Comparison of ENCODE assay signal across 9 mouse cellular contexts in genomic region chr10:128490912-128491311, GRCm38 (mm10). TPM values are rescaled to one million over a fixed set of nuclear protein-coding genes. Genes with fewer than 3 reads are reported as not detected.
A peak's percentile ranks its signal among the peaks of the same experiment; 100 is the strongest.
DNase-seq lines count a peak whose midpoint lies in the region; ATAC-seq and TF ChIP-seq lines count a peak whose summit lies in the region.
"Had no signal": no experiment of that assay in that cellular context is flagged by ENCODE, and none has a peak within 500 bp of the region (broad histone marks: within the 10 kb centered on the region; RNA-seq: fewer than 3 reads in every experiment).

No protein-coding gene starts in this region.

- no peaks in the 10 kb centered on the region for H3K27me3 ChIP-seq in forebrain, postnatal 0 days (ENCODE audit: insufficient read depth, low read length)
- no peaks in the 10 kb centered on the region for H3K27me3 ChIP-seq in forebrain, embryonic 14.5 days (replicated peaks; ENCODE audit: control insufficient read depth, insufficient read depth, low read length)
- no peaks in the 10 kb centered on the region for H3K27me3 ChIP-seq in liver, embryonic 15.5 days
- H3K27me3 ChIP-seq in liver, postnatal 0 days (ENCODE audit: insufficient read depth, low read length): no peaks in the 10 kb centered on the region
- no peaks in the 10 kb centered on the region for H3K27me3 ChIP-seq in hindbrain, embryonic 16.5 days (replicated peaks; ENCODE audit: control insufficient read depth, insufficient read depth, low read length)
- H3K27me3 ChIP-seq in neural tube, embryonic 15.5 days (replicated peaks): no peaks in the 10 kb centered on the region

- H3K36me3 ChIP-seq in forebrain, postnatal 0 days (ENCODE audit: insufficient read depth): peaks cover 56% of the 10 kb centered on the region
- peaks cover 59% of the 10 kb centered on the region for H3K36me3 ChIP-seq in forebrain, embryonic 14.5 days (ENCODE audit: control insufficient read depth, insufficient read depth, low read length)
- H3K36me3 ChIP-seq in liver, embryonic 15.5 days (replicated peaks): peaks cover 60% of the 10 kb centered on the region
- H3K36me3 ChIP-seq in liver, postnatal 0 days (replicated peaks; ENCODE audit: insufficient read depth, low read length): peaks cover 53% of the 10 kb centered on the region
- peaks cover 38% of the 10 kb centered on the region for H3K36me3 ChIP-seq in hindbrain, embryonic 16.5 days (ENCODE audit: control insufficient read depth, insufficient read depth, low read length)
- peaks cover 55% of the 10 kb centered on the region for H3K36me3 ChIP-seq in neural tube, embryonic 15.5 days

- H3K9ac ChIP-seq in forebrain, postnatal 0 days: no peak overlapping the region
- no peak overlapping the region for H3K9ac ChIP-seq in forebrain, embryonic 14.5 days (ENCODE audit: low read length)
- no peak overlapping the region for H3K9ac ChIP-seq in liver, embryonic 15.5 days
- H3K9ac ChIP-seq in liver, postnatal 0 days (replicated peaks): no peak overlapping the region
- H3K9ac ChIP-seq in hindbrain, embryonic 16.5 days (ENCODE audit: low read depth, low read length): 0 out of 2 replicates have a peak overlapping the region, but pooled peaks have one; percentile 17
- H3K9ac ChIP-seq in neural tube, embryonic 15.5 days (replicated peaks): peak overlapping the region; percentile 29; the same call in 1 of the 2 replicates

- TF ChIP-seq EP300 in liver, postnatal 0 days (IDR thresholded peaks at IDR 0.05; ENCODE audit: low read depth): no peak

- H3K27ac ChIP-seq in forebrain, postnatal 0 days (ENCODE audit: low read depth, low read length): peak overlapping the region; percentile 35; the same call in 1 of the 2 replicates
- H3K27ac ChIP-seq in forebrain, embryonic 14.5 days (ENCODE audit: low read depth, low read length): no peak overlapping the region
- H3K27ac ChIP-seq in liver, embryonic 15.5 days (replicated peaks): 0 out of 2 replicates have a peak overlapping the region, but pooled peaks have one; percentile 55
- H3K27ac ChIP-seq in liver, postnatal 0 days (ENCODE audit: low read depth): no peak overlapping the region
- peak overlapping the region; percentile 27; the same call in 1 of the 2 replicates for H3K27ac ChIP-seq in hindbrain, embryonic 16.5 days (ENCODE audit: low read depth, low read length)
- peak overlapping the region; percentile 61 for H3K27ac ChIP-seq in neural tube, embryonic 15.5 days (replicated peaks)

- DNase-seq in forebrain, postnatal 0 days: no peak
- DNase-seq in forebrain, embryonic 14.5 days (ENCODE audit: low spot score): no peak
- no peak for DNase-seq in liver, postnatal 0 days
- DNase-seq in frontal cortex, postnatal 10 days (ENCODE audit: low spot score in 2 of 2): no peak

- no peak overlapping the region for H3K4me2 ChIP-seq in forebrain, postnatal 0 days (ENCODE audit: low read depth)
- no peak overlapping the region for H3K4me2 ChIP-seq in forebrain, embryonic 14.5 days (ENCODE audit: low read length)
- peak overlapping the region; percentile 90; the same call in 1 of the 2 replicates for H3K4me2 ChIP-seq in liver, embryonic 15.5 days
- H3K4me2 ChIP-seq in liver, postnatal 0 days (ENCODE audit: low read depth, low read length): no peak overlapping the region
- H3K4me2 ChIP-seq in hindbrain, embryonic 16.5 days (ENCODE audit: low read length): no peak overlapping the region
- H3K4me2 ChIP-seq in neural tube, embryonic 15.5 days: peak overlapping the region; percentile 73

- ATAC-seq in forebrain, postnatal 0 days: no peak
- ATAC-seq in forebrain, embryonic 14.5 days: no peak
- ATAC-seq in liver, embryonic 15.5 days (ENCODE audit: insufficient read depth): no peak
- ATAC-seq in liver, postnatal 0 days: no peak
- ATAC-seq in hindbrain, embryonic 16.5 days: no peak
- ATAC-seq in neural tube, embryonic 15.5 days (ENCODE audit: low FRiP score): no peak
- no peak for ATAC-seq in monocyte, adult 5-6 weeks (replicated peaks; ENCODE audit: insufficient number of reproducible peaks, low FRiP score, low TSS enrichment, poor library complexity, severe bottlenecking)
- ATAC-seq: inflammation-experienced regulatory T-cells, adult 6 months had no signal

- H3K4me1 ChIP-seq in forebrain, postnatal 0 days (ENCODE audit: insufficient read depth): peaks cover 8% of the 10 kb centered on the region
- peaks cover 12% of the 10 kb centered on the region for H3K4me1 ChIP-seq in forebrain, embryonic 14.5 days (ENCODE audit: control insufficient read depth, insufficient read depth, low read length)
- peaks cover 52% of the 10 kb centered on the region for H3K4me1 ChIP-seq in liver, embryonic 15.5 days (replicated peaks)
- peaks cover 23% of the 10 kb centered on the region for H3K4me1 ChIP-seq in liver, postnatal 0 days (ENCODE audit: insufficient read depth)
- peaks cover 31% of the 10 kb centered on the region for H3K4me1 ChIP-seq in hindbrain, embryonic 16.5 days (ENCODE audit: control insufficient read depth, insufficient read depth, low read depth, low read length)
- H3K4me1 ChIP-seq in neural tube, embryonic 15.5 days: peaks cover 43% of the 10 kb centered on the region

- no peak for TF ChIP-seq CTCF in forebrain, postnatal 0 days (IDR thresholded peaks at IDR 0.05; ENCODE audit: low read depth)
- no peak for TF ChIP-seq CTCF in liver, postnatal 0 days (IDR thresholded peaks at IDR 0.05; ENCODE audit: low read depth)

- 51% methylated on average over 5 of the region's 5 CpGs for WGBS in forebrain, postnatal 0 days
- WGBS in forebrain, embryonic 14.5 days: 41% methylated on average over 5 of the region's 5 CpGs
- 69% methylated on average over 5 of the region's 5 CpGs for WGBS in liver, embryonic 15.5 days (ENCODE audit: insufficient replicate concordance)
- 60% methylated on average over 5 of the region's 5 CpGs for WGBS in liver, postnatal 0 days (ENCODE audit: insufficient replicate concordance)
- WGBS in hindbrain, embryonic 16.5 days: 50% methylated on average over 5 of the region's 5 CpGs
- WGBS in neural tube, embryonic 15.5 days: 54% methylated on average over 5 of the region's 5 CpGs

- no peaks in the 10 kb centered on the region for H3K9me3 ChIP-seq in forebrain, postnatal 0 days (ENCODE audit: low read length)
- H3K9me3 ChIP-seq in forebrain, embryonic 14.5 days (replicated peaks; ENCODE audit: control insufficient read depth, low read length): no peaks in the 10 kb centered on the region
- H3K9me3 ChIP-seq in liver, embryonic 15.5 days (replicated peaks): no peaks in the 10 kb centered on the region
- no peaks in the 10 kb centered on the region for H3K9me3 ChIP-seq in liver, postnatal 0 days (ENCODE audit: low read length)
- H3K9me3 ChIP-seq in hindbrain, embryonic 16.5 days (ENCODE audit: control insufficient read depth, low read length): no peaks in the 10 kb centered on the region
- H3K9me3 ChIP-seq in neural tube, embryonic 15.5 days (replicated peaks): no peaks in the 10 kb centered on the region

- H3K4me3 ChIP-seq in forebrain, postnatal 0 days (ENCODE audit: low read depth, low read length): no peak overlapping the region
- no peak overlapping the region for H3K4me3 ChIP-seq in forebrain, embryonic 14.5 days (ENCODE audit: low read depth, low read length)
- H3K4me3 ChIP-seq in liver, embryonic 15.5 days (replicated peaks): no peak overlapping the region
- no peak overlapping the region for H3K4me3 ChIP-seq in liver, postnatal 0 days (ENCODE audit: low read depth, low read length)
- no peak overlapping the region for H3K4me3 ChIP-seq in hindbrain, embryonic 16.5 days (ENCODE audit: low read length)
- peak overlapping the region; percentile 86; the same call in 1 of the 2 replicates for H3K4me3 ChIP-seq in neural tube, embryonic 15.5 days (replicated peaks)

RNA-seq across cellular contexts. Expression of gene Myl6, which starts 3.0 kb away (rescaled TPM):
- 694 and 855 TPM in 2 replicates for total RNA-seq in forebrain, postnatal 0 days (2014; rRNA removed)
- 844 and 972 TPM in 2 replicates for polyA plus RNA-seq in forebrain, postnatal 0 days (2015; fragmentation: Nextera tagmentation; extraction: Ambion mirVana)
- 732 and 818 TPM in 2 replicates for polyA plus RNA-seq in forebrain, embryonic 14.5 days (2014; fragmentation: Nextera tagmentation; extraction: Ambion mirVana)
- polyA plus RNA-seq in liver, embryonic 15.5 days (2015; fragmentation: Nextera tagmentation; extraction: Ambion mirVana): 483 and 484 TPM in 2 replicates
- 437 and 442 TPM in 2 replicates for polyA plus RNA-seq in liver, postnatal 0 days (2015; fragmentation: Nextera tagmentation; extraction: Ambion mirVana)
- polyA plus RNA-seq in hindbrain, embryonic 16.5 days (2015; fragmentation: Nextera tagmentation; extraction: Ambion mirVana): 946 and 1,028 TPM in 2 replicates
- polyA plus RNA-seq in neural tube, embryonic 15.5 days (2015; fragmentation: Nextera tagmentation; extraction: Ambion mirVana): 999 and 1,090 TPM in 2 replicates
- total RNA-seq in monocyte, adult 5-6 weeks (2017): 2,131 to 2,768 TPM (median 2,315 TPM) in 3 replicates

RNA-seq across cellular contexts. Expression of gene Myl6b, which starts 7.6 kb away (rescaled TPM):
- 23.7 and 31.4 TPM in 2 replicates for total RNA-seq in forebrain, postnatal 0 days (2014; rRNA removed)
- polyA plus RNA-seq in forebrain, postnatal 0 days (2015; fragmentation: Nextera tagmentation; extraction: Ambion mirVana): 4.5 and 4.8 TPM in 2 replicates
- 4.6 and 5.8 TPM in 2 replicates for polyA plus RNA-seq in forebrain, embryonic 14.5 days (2014; fragmentation: Nextera tagmentation; extraction: Ambion mirVana)
- 1.4 and 1.7 TPM in 2 replicates for polyA plus RNA-seq in liver, embryonic 15.5 days (2015; fragmentation: Nextera tagmentation; extraction: Ambion mirVana)
- 1.5 and 1.7 TPM in 2 replicates for polyA plus RNA-seq in liver, postnatal 0 days (2015; fragmentation: Nextera tagmentation; extraction: Ambion mirVana)
- polyA plus RNA-seq in hindbrain, embryonic 16.5 days (2015; fragmentation: Nextera tagmentation; extraction: Ambion mirVana): 6.7 and 7.1 TPM in 2 replicates
- 7.0 and 7.7 TPM in 2 replicates for polyA plus RNA-seq in neural tube, embryonic 15.5 days (2015; fragmentation: Nextera tagmentation; extraction: Ambion mirVana)
- not detected in 3 replicates for total RNA-seq in monocyte, adult 5-6 weeks (2017)

RNA-seq across cellular contexts. Expression of gene Smarcc2, which starts 31.9 kb away (rescaled TPM):
- 197 and 223 TPM in 2 replicates for total RNA-seq in forebrain, postnatal 0 days (2014; rRNA removed)
- polyA plus RNA-seq in forebrain, postnatal 0 days (2015; fragmentation: Nextera tagmentation; extraction: Ambion mirVana): 117 and 134 TPM in 2 replicates
- 178 and 201 TPM in 2 replicates for polyA plus RNA-seq in forebrain, embryonic 14.5 days (2014; fragmentation: Nextera tagmentation; extraction: Ambion mirVana)
- polyA plus RNA-seq in liver, embryonic 15.5 days (2015; fragmentation: Nextera tagmentation; extraction: Ambion mirVana): 23.5 and 23.6 TPM in 2 replicates
- 13.4 and 14.7 TPM in 2 replicates for polyA plus RNA-seq in liver, postnatal 0 days (2015; fragmentation: Nextera tagmentation; extraction: Ambion mirVana)
- 136 and 168 TPM in 2 replicates for polyA plus RNA-seq in hindbrain, embryonic 16.5 days (2015; fragmentation: Nextera tagmentation; extraction: Ambion mirVana)
- 138 and 149 TPM in 2 replicates for polyA plus RNA-seq in neural tube, embryonic 15.5 days (2015; fragmentation: Nextera tagmentation; extraction: Ambion mirVana)
- total RNA-seq in monocyte, adult 5-6 weeks (2017): 53.3 to 103 TPM (median 61.2 TPM) in 3 replicates

RNA-seq across cellular contexts. Expression of gene Esyt1, which starts 34.8 kb away (rescaled TPM):
- 9.9 and 14.8 TPM in 2 replicates for total RNA-seq in forebrain, postnatal 0 days (2014; rRNA removed)
- polyA plus RNA-seq in forebrain, postnatal 0 days (2015; fragmentation: Nextera tagmentation; extraction: Ambion mirVana): 4.4 and 5.3 TPM in 2 replicates
- 4.7 and 6.3 TPM in 2 replicates for polyA plus RNA-seq in forebrain, embryonic 14.5 days (2014; fragmentation: Nextera tagmentation; extraction: Ambion mirVana)
- 11.8 and 12.6 TPM in 2 replicates for polyA plus RNA-seq in liver, embryonic 15.5 days (2015; fragmentation: Nextera tagmentation; extraction: Ambion mirVana)
- polyA plus RNA-seq in liver, postnatal 0 days (2015; fragmentation: Nextera tagmentation; extraction: Ambion mirVana): 6.6 and 7.6 TPM in 2 replicates
- polyA plus RNA-seq in hindbrain, embryonic 16.5 days (2015; fragmentation: Nextera tagmentation; extraction: Ambion mirVana): 13.5 and 16.6 TPM in 2 replicates
- polyA plus RNA-seq in neural tube, embryonic 15.5 days (2015; fragmentation: Nextera tagmentation; extraction: Ambion mirVana): 20.7 and 30.0 TPM in 2 replicates
- total RNA-seq in monocyte, adult 5-6 weeks (2017): 135 to 345 TPM (median 157 TPM) in 3 replicates

RNA-seq across cellular contexts. Expression of gene Zc3h10, which starts 56.7 kb away (rescaled TPM):
- total RNA-seq in forebrain, postnatal 0 days (2014; rRNA removed): 15.0 and 20.6 TPM in 2 replicates
- 12.7 and 12.8 TPM in 2 replicates for polyA plus RNA-seq in forebrain, postnatal 0 days (2015; fragmentation: Nextera tagmentation; extraction: Ambion mirVana)
- 16.2 and 18.2 TPM in 2 replicates for polyA plus RNA-seq in forebrain, embryonic 14.5 days (2014; fragmentation: Nextera tagmentation; extraction: Ambion mirVana)
- polyA plus RNA-seq in liver, embryonic 15.5 days (2015; fragmentation: Nextera tagmentation; extraction: Ambion mirVana): 4.9 and 5.8 TPM in 2 replicates
- 5.0 and 5.4 TPM in 2 replicates for polyA plus RNA-seq in liver, postnatal 0 days (2015; fragmentation: Nextera tagmentation; extraction: Ambion mirVana)
- 16.7 and 17.0 TPM in 2 replicates for polyA plus RNA-seq in hindbrain, embryonic 16.5 days (2015; fragmentation: Nextera tagmentation; extraction: Ambion mirVana)
- polyA plus RNA-seq in neural tube, embryonic 15.5 days (2015; fragmentation: Nextera tagmentation; extraction: Ambion mirVana): 16.0 and 16.2 TPM in 2 replicates
- 16.1 to 26.5 TPM (median 19.1 TPM) in 3 replicates for total RNA-seq in monocyte, adult 5-6 weeks (2017)

Comparison
In these comparisons a context has a peak if more than half of its experiments do, and no peak if none do; other contexts are left out.
1. H3K27ac ChIP-seq: peak in forebrain, postnatal 0 days (single experiment), liver, embryonic 15.5 days (single experiment), hindbrain, embryonic 16.5 days (single experiment) and neural tube, embryonic 15.5 days (single experiment); none in forebrain, embryonic 14.5 days (single experiment) and liver, postnatal 0 days (single experiment).
2. H3K4me2 ChIP-seq: peak in liver, embryonic 15.5 days (single experiment) and neural tube, embryonic 15.5 days (single experiment); none in forebrain, postnatal 0 days (single experiment), forebrain, embryonic 14.5 days (single experiment), liver, postnatal 0 days (single experiment) and hindbrain, embryonic 16.5 days (single experiment).
3. H3K9ac ChIP-seq: peak in hindbrain, embryonic 16.5 days (single experiment) and neural tube, embryonic 15.5 days (single experiment); none in forebrain, postnatal 0 days (single experiment), forebrain, embryonic 14.5 days (single experiment), liver, embryonic 15.5 days (single experiment) and liver, postnatal 0 days (single experiment).